ENCODE assay signal across 8 mouse cellular contexts in genomic region chr17:33816612-33817011, GRCm38 (mm10). TPM values are rescaled to one million over a fixed set of nuclear protein-coding genes. Genes with fewer than 3 reads are reported as not detected.
A peak's percentile ranks its signal among the peaks of the same experiment; 100 is the strongest.
DNase-seq lines count a peak whose midpoint lies in the region; ATAC-seq and TF ChIP-seq lines count a peak whose summit lies in the region.

No protein-coding gene starts in this region.

- H3K4me2 ChIP-seq in limb, embryonic 12.5 days = peak overlapping the region; percentile 85
- peak overlapping the region; percentile 92 for H3K4me2 ChIP-seq in neural tube, embryonic 14.5 days (ENCODE audit: low read depth, low read length)

- TF ChIP-seq CTCF in left cerebral cortex, adult 2 months (IDR thresholded peaks at IDR 0.05) = no peak

- peaks cover 40% of the 10 kb centered on the region for H3K36me3 ChIP-seq in forebrain, embryonic 10.5 days (replicated peaks)
- peaks cover 34% of the 10 kb centered on the region for H3K36me3 ChIP-seq in limb, embryonic 12.5 days
- H3K36me3 ChIP-seq in neural tube, embryonic 14.5 days (ENCODE audit: control insufficient read depth, insufficient read depth, low read length) = peaks cover 17% of the 10 kb centered on the region; the same call in 1 of the 2 replicates

- H3K9ac ChIP-seq in limb, embryonic 12.5 days (replicated peaks) = no peak overlapping the region; the same call in 1 of the 2 replicates
- no peak overlapping the region for H3K9ac ChIP-seq in neural tube, embryonic 14.5 days (replicated peaks; ENCODE audit: low read depth, low read length)

- intact Hi-C loops in left cerebral cortex, adult 2 months (cut with DNase I) = no loop called here
- intact Hi-C loops in left cerebral cortex, postnatal 36 days (cut with DNase I) = no loop called here

- peaks cover 2% of the 10 kb centered on the region for H3K27me3 ChIP-seq in forebrain, embryonic 10.5 days (ENCODE audit: poor library complexity, severe bottlenecking)
- H3K27me3 ChIP-seq in limb, embryonic 12.5 days = no peaks in the 10 kb centered on the region; the same call in 1 of the 2 replicates
- H3K27me3 ChIP-seq in neural tube, embryonic 14.5 days (ENCODE audit: control insufficient read depth, insufficient read depth, low read length) = no peaks in the 10 kb centered on the region

- no peak for DNase-seq in left cerebral cortex, adult 2 months (ENCODE audit: extremely low spot score in 1 of 2, low spot score in 2 of 2)
- DNase-seq in left cerebral cortex, postnatal 36 days (ENCODE audit: low spot score in 2 of 2) = no peak
- no peak for DNase-seq in forebrain, embryonic 10.5 days (ENCODE audit: extremely low spot score, low spot score)
- DNase-seq in cerebellum, postnatal 25 days = no peak
- no peak for DNase-seq in cerebellum, postnatal 4 days (ENCODE audit: low spot score in 2 of 2)
- DNase-seq in cerebellum, adult 9-10 months = no peak

- H3K4me1 ChIP-seq in forebrain, embryonic 10.5 days = peaks cover 29% of the 10 kb centered on the region
- peaks cover 18% of the 10 kb centered on the region for H3K4me1 ChIP-seq in limb, embryonic 12.5 days (replicated peaks)
- 0 out of 2 replicates have a peak, but pooled peaks cover 13% of the 10 kb centered on the region for H3K4me1 ChIP-seq in neural tube, embryonic 14.5 days (ENCODE audit: control insufficient read depth, insufficient read depth, low read length)

- H3K4me3 ChIP-seq in left cerebral cortex, adult 2 months = peak overlapping the region; percentile 60
- H3K4me3 ChIP-seq in forebrain, embryonic 10.5 days = peak overlapping the region; percentile 59
- H3K4me3 ChIP-seq in limb, embryonic 12.5 days (replicated peaks) = peak overlapping the region; percentile 60
- H3K4me3 ChIP-seq in neural tube, embryonic 14.5 days (ENCODE audit: low read depth, low read length) = peak overlapping the region; percentile 47

- WGBS in forebrain, embryonic 10.5 days = 90% methylated on average over 5 of the region's 5 CpGs
- 81% methylated on average over 5 of the region's 5 CpGs for WGBS in limb, embryonic 12.5 days
- 77% methylated on average over 5 of the region's 5 CpGs for WGBS in neural tube, embryonic 14.5 days

- peak overlapping the region; percentile 92; the same call in 1 of the 2 replicates for H3K27ac ChIP-seq in left cerebral cortex, adult 2 months
- H3K27ac ChIP-seq in forebrain, embryonic 10.5 days = 0 out of 2 replicates have a peak overlapping the region, but pooled peaks have one; percentile 92
- H3K27ac ChIP-seq in limb, embryonic 12.5 days = no peak overlapping the region
- no peak overlapping the region for H3K27ac ChIP-seq in neural tube, embryonic 14.5 days (ENCODE audit: low read depth, low read length)

- no peak for ATAC-seq in limb, embryonic 12.5 days (ENCODE audit: insufficient number of reproducible peaks, insufficient read depth, low FRiP score, low TSS enrichment, low read depth)
- ATAC-seq in neural tube, embryonic 14.5 days (ENCODE audit: low read depth) = no peak

- H3K9me3 ChIP-seq in forebrain, embryonic 10.5 days = no peaks in the 10 kb centered on the region
- no peaks in the 10 kb centered on the region for H3K9me3 ChIP-seq in limb, embryonic 12.5 days
- H3K9me3 ChIP-seq in neural tube, embryonic 14.5 days (ENCODE audit: control insufficient read depth, low read length) = no peaks in the 10 kb centered on the region

RNA-seq across cellular contexts. Expression of gene Kank3, which starts 6.3 kb away (rescaled TPM):
- 10 to 100 TPM; 32.3 to 38.7 TPM for total RNA-seq in left cerebral cortex, adult 2 months (2021)
- 10 to 100 TPM; 27.0 to 44.8 TPM for total RNA-seq in left cerebral cortex, postnatal 36 days (2021)
- polyA plus RNA-seq in forebrain, embryonic 10.5 days (2016; fragmentation: Nextera tagmentation; extraction: Ambion mirVana) = 22.7 and 27.9 TPM in 2 replicates
- polyA plus RNA-seq in limb, embryonic 12.5 days (2016; fragmentation: Nextera tagmentation; extraction: Ambion mirVana) = 28.1 and 28.7 TPM in 2 replicates
- 40.1 and 42.1 TPM in 2 replicates for polyA plus RNA-seq in neural tube, embryonic 14.5 days (2014; fragmentation: Nextera tagmentation; extraction: Ambion mirVana)

RNA-seq across cellular contexts. Expression of gene Rps28, which starts 7.8 kb away (rescaled TPM):
- total RNA-seq in left cerebral cortex, adult 2 months (2021) = 100 to 1,000 TPM; 600 to 661 TPM
- total RNA-seq in left cerebral cortex, postnatal 36 days (2021) = 100 to 1,000 TPM; 651 to 708 TPM
- polyA plus RNA-seq in forebrain, embryonic 10.5 days (2016; fragmentation: Nextera tagmentation; extraction: Ambion mirVana) = 848 and 864 TPM in 2 replicates
- polyA plus RNA-seq in limb, embryonic 12.5 days (2016; fragmentation: Nextera tagmentation; extraction: Ambion mirVana) = 1,001 and 1,020 TPM in 2 replicates
- 550 and 584 TPM in 2 replicates for polyA plus RNA-seq in neural tube, embryonic 14.5 days (2014; fragmentation: Nextera tagmentation; extraction: Ambion mirVana)

RNA-seq across cellular contexts. Expression of gene Ndufa7, which starts 7.8 kb away (rescaled TPM):
- 100 to 1,000 TPM; 190 to 211 TPM for total RNA-seq in left cerebral cortex, adult 2 months (2021)
- 100 to 1,000 TPM; 212 to 213 TPM for total RNA-seq in left cerebral cortex, postnatal 36 days (2021)
- 439 and 441 TPM in 2 replicates for polyA plus RNA-seq in forebrain, embryonic 10.5 days (2016; fragmentation: Nextera tagmentation; extraction: Ambion mirVana)
- polyA plus RNA-seq in limb, embryonic 12.5 days (2016; fragmentation: Nextera tagmentation; extraction: Ambion mirVana) = 458 and 462 TPM in 2 replicates
- 529 and 591 TPM in 2 replicates for polyA plus RNA-seq in neural tube, embryonic 14.5 days (2014; fragmentation: Nextera tagmentation; extraction: Ambion mirVana)

RNA-seq across cellular contexts. Expression of gene Cd320, which starts 26.3 kb away (rescaled TPM):
- total RNA-seq in left cerebral cortex, adult 2 months (2021) = 10 to 100 TPM; 19.8 to 26.8 TPM
- total RNA-seq in left cerebral cortex, postnatal 36 days (2021) = 10 to 100 TPM; 24.8 to 27.5 TPM
- polyA plus RNA-seq in forebrain, embryonic 10.5 days (2016; fragmentation: Nextera tagmentation; extraction: Ambion mirVana) = 86.6 and 89.0 TPM in 2 replicates
- 66.4 and 73.9 TPM in 2 replicates for polyA plus RNA-seq in limb, embryonic 12.5 days (2016; fragmentation: Nextera tagmentation; extraction: Ambion mirVana)
- 52.1 and 54.1 TPM in 2 replicates for polyA plus RNA-seq in neural tube, embryonic 14.5 days (2014; fragmentation: Nextera tagmentation; extraction: Ambion mirVana)

RNA-seq across cellular contexts. Expression of gene Angptl4, which starts 35.0 kb away (rescaled TPM):
- 1 to 10 TPM; 3.4 to 4.3 TPM for total RNA-seq in left cerebral cortex, adult 2 months (2021)
- total RNA-seq in left cerebral cortex, postnatal 36 days (2021) = 1 to 10 TPM; 3.3 to 4.8 TPM
- 21.4 and 22.4 TPM in 2 replicates for polyA plus RNA-seq in forebrain, embryonic 10.5 days (2016; fragmentation: Nextera tagmentation; extraction: Ambion mirVana)
- polyA plus RNA-seq in limb, embryonic 12.5 days (2016; fragmentation: Nextera tagmentation; extraction: Ambion mirVana) = 43.2 and 43.7 TPM in 2 replicates
- polyA plus RNA-seq in neural tube, embryonic 14.5 days (2014; fragmentation: Nextera tagmentation; extraction: Ambion mirVana) = 9.7 and 20.6 TPM in 2 replicates

Comparison
In these comparisons a context has a peak if more than half of its experiments do, and no peak if none do; other contexts are left out.
1. H3K27ac ChIP-seq: peak in left cerebral cortex, adult 2 months (single experiment) and forebrain, embryonic 10.5 days (single experiment); none in limb, embryonic 12.5 days (single experiment) and neural tube, embryonic 14.5 days (single experiment).
2. Peak in every context shown above with its lines, with median percentiles within 50 percentile points of each other: H3K4me3 ChIP-seq.